Mouse (Mus musculus): ENCODE data around the gene Opcml.

DNA sequence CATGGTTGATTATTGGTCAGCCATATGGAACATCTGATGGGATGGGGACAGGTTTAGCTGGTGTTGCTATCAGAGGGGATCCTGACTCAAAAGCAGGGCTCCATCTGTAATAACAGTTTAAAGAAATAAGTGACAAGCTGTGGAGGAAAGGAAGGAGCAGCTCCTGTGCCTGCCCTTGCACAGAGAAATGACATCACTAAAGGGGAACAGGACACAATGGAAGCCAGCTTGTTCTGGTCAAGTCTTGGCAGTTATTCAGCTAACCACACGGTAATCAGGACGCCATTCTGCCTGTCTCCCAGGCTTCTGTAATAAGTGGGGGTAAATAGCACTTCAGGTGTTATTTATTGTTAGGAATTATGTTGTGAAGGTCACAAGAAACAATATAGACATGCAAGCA, 406.5 kb downstream of the Opcml start:
- TF ChIP-seq CTCF (conservative IDR thresholded peaks at IDR 0.05; ENCODE audit: low read length): no peak
- no peak for TF ChIP-seq NANOG (IDR thresholded peaks at IDR 0.05; ENCODE audit: borderline replicate concordance, low read length)
- TF ChIP-seq POU5F1 (IDR thresholded peaks at IDR 0.05; ENCODE audit: borderline replicate concordance, low read length): no peak
